9 mouse cellular contexts compared by ENCODE assay signal in the genomic region with DNA sequence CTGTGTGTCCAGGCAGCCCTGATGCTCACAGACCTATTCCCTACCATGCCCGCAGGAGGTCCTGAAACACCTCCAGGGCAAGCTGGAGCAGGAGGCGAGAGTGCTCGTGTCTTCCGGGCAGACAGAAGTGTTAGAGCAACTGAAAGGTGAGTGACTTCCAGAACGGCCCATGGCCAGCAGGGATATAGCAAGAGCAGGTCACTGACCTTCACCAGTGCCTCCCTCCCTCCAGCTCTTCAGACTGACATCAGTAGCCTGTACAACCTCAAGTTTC. TPM values are rescaled to one million over a fixed set of nuclear protein-coding genes. Genes with fewer than 3 reads are reported as not detected.
A peak's percentile ranks its signal among the peaks of the same experiment; 100 is the strongest.
DNase-seq lines count a peak whose midpoint lies in the region; ATAC-seq and TF ChIP-seq lines count a peak whose summit lies in the region.
"Had no signal": no experiment of that assay in that cellular context is flagged by ENCODE, and none has a peak within 500 bp of the region (broad histone marks: within the 10 kb centered on the region; RNA-seq: fewer than 3 reads in every experiment).

No protein-coding gene starts in this region.

- H3K27me3 ChIP-seq in lung, postnatal 0 days (replicated peaks; ENCODE audit: insufficient read depth, low read length) = peaks cover 41% of the 10 kb centered on the region
- peaks cover 73% of the 10 kb centered on the region for H3K27me3 ChIP-seq in midbrain, embryonic 10.5 days (ENCODE audit: low read depth, poor library complexity, severe bottlenecking)

- H3K4me3 ChIP-seq in lung, postnatal 0 days (ENCODE audit: low read depth, low read length) = no peak overlapping the region
- peak overlapping the region; percentile 71 for H3K4me3 ChIP-seq in midbrain, embryonic 10.5 days
- H3K4me3 ChIP-seq: limb, embryonic 12.5 days had no signal

- no peaks in the 10 kb centered on the region for H3K36me3 ChIP-seq in lung, postnatal 0 days (ENCODE audit: insufficient read depth, low read length)
- H3K36me3 ChIP-seq in midbrain, embryonic 10.5 days = peaks cover 50% of the 10 kb centered on the region

- no peaks in the 10 kb centered on the region for H3K9me3 ChIP-seq in lung, postnatal 0 days (ENCODE audit: low read length)
- H3K9me3 ChIP-seq in midbrain, embryonic 10.5 days (replicated peaks) = no peaks in the 10 kb centered on the region
- H3K9me3 ChIP-seq: limb, embryonic 12.5 days had no signal

- H3K4me2 ChIP-seq in lung, postnatal 0 days (replicated peaks; ENCODE audit: low read depth, low read length) = 0 out of 2 replicates have a peak overlapping the region, but pooled peaks have one; percentile 14
- H3K4me2 ChIP-seq: limb, embryonic 12.5 days had no signal

- DNase-seq in cerebellum, postnatal 10 days = peak; percentile 59 to 65
- DNase-seq in cerebellum, postnatal 4 days (ENCODE audit: low spot score in 2 of 2) = no peak
- no peak for DNase-seq in lung, postnatal 0 days (ENCODE audit: low spot score)
- DNase-seq in lung, postnatal 10 days = no peak
- DNase-seq in midbrain, embryonic 10.5 days (ENCODE audit: low spot score) = no peak
- no peak for DNase-seq in thymus, adult 18-20 months
- no peak for DNase-seq in frontal cortex, postnatal 25 days (ENCODE audit: low spot score in 2 of 2)
- DNase-seq in adrenal gland, adult 18-20 months (ENCODE audit: low spot score in 2 of 2) = no peak

- TF ChIP-seq EP300 in lung, postnatal 0 days (IDR thresholded peaks at IDR 0.05) = no peak

- ATAC-seq in lung, postnatal 0 days = no peak

- H3K27ac ChIP-seq in lung, postnatal 0 days (ENCODE audit: low read length) = peak overlapping the region; percentile 51; the same call in 1 of the 2 replicates
- peak overlapping the region; percentile 97 for H3K27ac ChIP-seq in midbrain, embryonic 10.5 days (replicated peaks)
- H3K27ac ChIP-seq: limb, embryonic 12.5 days had no signal

- TF ChIP-seq CTCF in lung, postnatal 0 days (IDR thresholded peaks at IDR 0.05) = no peak

- no peak overlapping the region for H3K9ac ChIP-seq in lung, postnatal 0 days (replicated peaks; ENCODE audit: low read depth)
- H3K9ac ChIP-seq: limb, embryonic 12.5 days had no signal

- peaks cover 5% of the 10 kb centered on the region; the same call in 1 of the 2 replicates for H3K4me1 ChIP-seq in lung, postnatal 0 days (ENCODE audit: insufficient read depth, low read depth, low read length)
- H3K4me1 ChIP-seq in midbrain, embryonic 10.5 days = peaks cover 68% of the 10 kb centered on the region

- WGBS in lung, postnatal 0 days = 36% methylated on average over 5 of the region's 5 CpGs
- WGBS in midbrain, embryonic 10.5 days = 61% methylated on average over 5 of the region's 5 CpGs

RNA-seq across cellular contexts. Expression of gene Apc2, which starts 6.2 kb away (rescaled TPM):
- polyA plus RNA-seq in lung, postnatal 0 days (2015; fragmentation: Nextera tagmentation; extraction: Ambion mirVana) = 0.57 and 0.85 TPM in 2 replicates
- 28.3 and 61.6 TPM in 2 replicates for polyA plus RNA-seq in midbrain, embryonic 10.5 days (2016; fragmentation: Nextera tagmentation; extraction: Ambion mirVana)
- total RNA-seq in adrenal gland, adult 18-20 months (2021) = 1 to 10 TPM; 1.8 to 2.0 TPM

RNA-seq across cellular contexts. Expression of gene Rps15, which starts 9.8 kb away (rescaled TPM):
- 651 and 741 TPM in 2 replicates for polyA plus RNA-seq in lung, postnatal 0 days (2015; fragmentation: Nextera tagmentation; extraction: Ambion mirVana)
- 889 and 1,053 TPM in 2 replicates for polyA plus RNA-seq in midbrain, embryonic 10.5 days (2016; fragmentation: Nextera tagmentation; extraction: Ambion mirVana)
- total RNA-seq in adrenal gland, adult 18-20 months (2021) = 1,000 to 10,000 TPM; 1,162 to 1,195 TPM

RNA-seq across cellular contexts. Expression of gene 2310011J03Rik, which starts 18.3 kb away (rescaled TPM):
- 58.4 and 64.8 TPM in 2 replicates for polyA plus RNA-seq in lung, postnatal 0 days (2015; fragmentation: Nextera tagmentation; extraction: Ambion mirVana)
- 57.3 TPM in 2 replicates for polyA plus RNA-seq in midbrain, embryonic 10.5 days (2016; fragmentation: Nextera tagmentation; extraction: Ambion mirVana)
- total RNA-seq in adrenal gland, adult 18-20 months (2021) = 10 to 100 TPM; 25.0 to 28.9 TPM

RNA-seq across cellular contexts. Expression of gene Pcsk4, which starts 27.3 kb away (rescaled TPM):
- 3.4 and 3.7 TPM in 2 replicates for polyA plus RNA-seq in lung, postnatal 0 days (2015; fragmentation: Nextera tagmentation; extraction: Ambion mirVana)
- polyA plus RNA-seq in midbrain, embryonic 10.5 days (2016; fragmentation: Nextera tagmentation; extraction: Ambion mirVana) = 3.3 and 4.2 TPM in 2 replicates
- total RNA-seq in adrenal gland, adult 18-20 months (2021) = 1 to 10 TPM; 1.6 to 3.1 TPM

RNA-seq across cellular contexts. Expression of gene Reep6, which starts 27.7 kb away (rescaled TPM):
- polyA plus RNA-seq in lung, postnatal 0 days (2015; fragmentation: Nextera tagmentation; extraction: Ambion mirVana) = 15.4 and 17.6 TPM in 2 replicates
- polyA plus RNA-seq in midbrain, embryonic 10.5 days (2016; fragmentation: Nextera tagmentation; extraction: Ambion mirVana) = 9.1 and 11.5 TPM in 2 replicates
- 10 to 100 TPM; 10.2 to 20.8 TPM for total RNA-seq in adrenal gland, adult 18-20 months (2021)

Comparison
In these comparisons a context has a peak if more than half of its experiments do, and no peak if none do; other contexts are left out.
1. DNase-seq: peak in cerebellum, postnatal 10 days (2 of 2); none in cerebellum, postnatal 4 days (0 of 2), lung, postnatal 0 days (single experiment), lung, postnatal 10 days (single experiment), midbrain, embryonic 10.5 days (single experiment), thymus, adult 18-20 months (0 of 2), frontal cortex, postnatal 25 days (0 of 2) and adrenal gland, adult 18-20 months (0 of 2).
2. RNA of gene Apc2, which starts 6.2 kb away (polyA plus RNA-seq): 28.3 to 61.6 TPM in midbrain, embryonic 10.5 days; 0.57 to 0.85 TPM in lung, postnatal 0 days; every median in the first group is over 10 times any median in the second.